Mouse (Mus musculus) bone marrow macrophage, adult 2 months (primary cell): ENCODE data around the gene Iqck. TPM values are rescaled to one million over a fixed set of nuclear protein-coding genes. Genes with fewer than 3 reads are reported as not detected.

Experiments
- H3K27ac ChIP-seq: 2 replicates; pipeline ENCODE4 v1.5.1; 2012; ENCODE audit warnings: low read depth, low read length; ENCODE audit not compliant: insufficient read depth
- H3K4me1 ChIP-seq: 2 replicates; pipeline ENCODE4 v1.6.1; 2012; ENCODE audit warnings: low read length; ENCODE audit not compliant: control insufficient read depth, insufficient read depth
- H3K4me3 ChIP-seq: 2 replicates; pipeline ENCODE4 v1.5.1; 2012; ENCODE audit warnings: mild to moderate bottlenecking, low read length, moderate library complexity; ENCODE audit not compliant: insufficient read depth
- CTCF ChIP-seq: IDR thresholded peaks from 2 replicates; pipeline ENCODE4 v1.5.1; 2012; ENCODE audit warnings: low read depth, mild to moderate bottlenecking, low read length, moderate library complexity
- POLR2A ChIP-seq: IDR thresholded peaks from 2 replicates; pipeline ENCODE4 v1.6.1; 2012; ENCODE audit warnings: mild to moderate bottlenecking, low read depth, low read length, borderline replicate concordance
- polyA plus RNA-seq: library from polyadenylated mRNA; stranded (reverse); fragments of >200 nt; gene quantifications from 2 replicates; pipeline ENCODE4 v1.2.4, GENCODE M21; 2012; ENCODE audit not compliant: missing spikeins, insufficient read depth, insufficient read length

Gene Iqck
- polyA plus RNA-seq, 1 experiment, result not detected

GRCm38 (mm10) chr7:118908961-118909515 is 53.5 kb downstream of the Iqck start:
- Histone ChIP-seq H3K4me1 (peaks cover 16% of the 10 kb centered on the region), H3K27ac (no peak overlapping the region), H3K4me3 (no peak overlapping the region)
- no peak for TF ChIP-seq CTCF
- TF ChIP-seq POLR2A, result no peak

DNA sequence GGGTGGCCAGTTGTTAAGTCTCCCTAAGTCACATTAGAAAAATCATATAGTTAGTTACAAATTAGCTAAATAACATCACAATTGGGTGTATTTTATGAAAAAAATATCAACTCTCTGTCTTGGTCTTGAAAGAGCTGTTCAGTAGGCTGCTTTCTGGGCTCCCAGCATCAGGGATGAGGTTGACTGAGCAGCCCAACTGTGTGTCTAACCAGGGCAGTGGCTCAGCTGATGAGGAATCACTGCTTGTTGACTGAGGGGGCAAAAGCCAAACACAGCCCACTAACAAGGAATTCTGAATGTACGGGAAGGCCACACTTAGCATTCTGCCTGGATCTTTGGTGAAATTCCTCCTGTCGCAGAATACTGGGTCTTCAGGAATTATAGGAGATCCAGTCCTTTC is 54.9 kb downstream of the Iqck start:
- Histone ChIP-seq H3K4me1 (peaks cover 10% of the 10 kb centered on the region), H3K4me3 (no peak overlapping the region), H3K27ac (no peak overlapping the region)
- no peak for TF ChIP-seq CTCF
- TF ChIP-seq POLR2A, result no peak

- H3K4me3 ChIP-seq, result no peak overlapping the region
- H3K27ac ChIP-seq, result no peak overlapping the region
- TF ChIP-seq CTCF (no peak), POLR2A (no peak)
- peaks cover 10% of the 10 kb centered on the region for H3K4me1 ChIP-seq
Measured at GRCm38 (mm10) chr7:118911170-118911569, 55.6 kb downstream of the Iqck start.

DNA sequence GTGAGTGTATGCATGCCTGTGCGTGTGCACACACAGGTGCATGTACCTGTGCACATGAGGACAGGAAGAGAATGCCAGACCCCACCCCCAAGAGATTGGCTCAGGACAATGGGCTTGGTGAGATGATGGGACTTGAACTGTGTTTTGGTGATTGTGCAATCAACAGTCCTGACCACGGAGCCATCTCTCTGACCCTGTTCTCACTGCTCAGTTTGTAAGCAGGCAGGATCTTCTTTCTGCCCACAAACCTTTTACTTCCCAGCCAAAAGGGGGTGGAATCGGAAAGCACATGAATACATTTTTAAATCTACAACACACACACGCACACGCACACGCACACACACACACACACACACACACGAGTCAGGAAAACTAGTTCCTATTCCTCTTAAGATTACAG is 56.0 kb downstream of the Iqck start:
- Histone ChIP-seq H3K4me3 (no peak overlapping the region), H3K4me1 (peaks cover 10% of the 10 kb centered on the region), H3K27ac (no peak overlapping the region)
- TF ChIP-seq CTCF (no peak), POLR2A (no peak)

DNA sequence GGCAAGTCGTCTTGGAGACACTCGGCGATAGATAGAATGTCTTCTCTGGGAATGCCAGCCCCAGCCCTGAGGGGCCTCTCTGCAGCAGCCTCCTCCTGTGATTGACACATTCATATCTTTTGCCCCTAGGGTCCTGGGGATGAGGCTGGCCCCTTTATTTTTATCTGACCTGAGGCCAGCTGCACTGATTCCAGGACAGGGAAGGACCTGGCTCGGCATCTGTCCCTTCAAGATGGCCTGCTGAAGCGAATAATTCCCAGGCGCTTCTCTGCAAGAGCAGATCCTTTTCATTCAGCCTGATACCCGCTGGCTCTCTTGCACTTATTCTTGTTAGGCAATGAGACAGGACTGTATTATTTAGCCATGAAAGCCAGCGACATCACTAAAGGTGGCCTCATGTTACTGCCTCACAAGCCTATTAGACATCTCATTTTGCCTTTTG is 56.5 kb downstream of the Iqck start:
- no peak overlapping the region for H3K4me3 ChIP-seq
- TF ChIP-seq POLR2A (no peak), CTCF (no peak)
- peaks cover 10% of the 10 kb centered on the region for H3K4me1 ChIP-seq
- H3K27ac ChIP-seq, result no peak overlapping the region

- TF ChIP-seq CTCF (no peak), POLR2A (no peak)
- no peak overlapping the region for H3K4me3 ChIP-seq
Measured at GRCm38 (mm10) chr7:118914561-118915165, 59.1 kb downstream of the Iqck start.

DNA sequence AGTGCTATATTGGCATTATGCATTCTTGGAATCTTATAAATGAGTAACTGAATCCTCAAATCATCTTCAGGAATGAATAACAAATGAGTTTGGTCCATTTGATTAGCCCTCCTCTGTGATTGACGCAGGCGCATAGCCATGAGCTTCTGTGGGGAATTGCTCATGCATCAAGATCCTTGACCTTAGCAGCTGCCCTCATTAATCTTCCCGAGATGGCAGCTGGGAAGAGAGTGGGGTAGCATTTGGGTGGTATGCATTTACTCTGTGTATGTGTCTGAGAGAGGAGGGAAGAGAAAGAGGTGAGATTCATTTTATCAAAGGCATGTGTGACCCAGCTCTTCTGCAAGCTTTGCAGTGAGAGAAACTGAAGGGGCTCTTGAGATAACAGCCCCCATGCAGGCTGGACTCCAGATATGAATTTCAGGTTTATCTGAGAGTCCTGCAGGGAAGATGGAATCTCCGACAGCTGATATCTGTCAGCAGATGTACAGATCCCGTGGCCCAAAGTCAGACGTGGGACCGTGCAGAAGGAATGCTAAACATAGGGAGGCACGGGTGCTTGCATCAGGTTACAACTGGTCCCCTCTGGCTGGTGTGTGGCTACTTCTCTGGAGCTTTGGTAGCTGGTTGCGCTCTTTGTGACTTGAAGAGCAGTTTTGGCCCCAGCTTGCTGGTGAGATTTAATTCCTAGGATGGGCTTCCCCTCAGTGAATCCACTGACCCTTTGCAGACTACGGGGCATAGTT is 63.9 kb downstream of the Iqck start:
- TF ChIP-seq POLR2A, result no peak
- no peak for TF ChIP-seq CTCF
- Histone ChIP-seq H3K27ac (no peak overlapping the region), H3K4me3 (no peak overlapping the region), H3K4me1 (peaks cover 5% of the 10 kb centered on the region)

More at GRCm38 (mm10) chr7:118914561-118915165, 59.1 kb downstream of the Iqck start:
- Histone ChIP-seq H3K27ac (no peak overlapping the region), H3K4me1 (peaks cover 10% of the 10 kb centered on the region)

GRCm38 (mm10) chr7:118922441-118923202 is 67.1 kb downstream of the Iqck start:
- no peak overlapping the region for H3K4me3 ChIP-seq
- no peak overlapping the region for H3K27ac ChIP-seq
- TF ChIP-seq POLR2A (no peak), CTCF (no peak)
- peaks cover 5% of the 10 kb centered on the region for H3K4me1 ChIP-seq

- Histone ChIP-seq H3K27ac (no peak overlapping the region), H3K4me1 (peaks cover 22% of the 10 kb centered on the region), H3K4me3 (no peak overlapping the region)
- TF ChIP-seq CTCF (no peak), POLR2A (no peak)
Measured at GRCm38 (mm10) chr7:118925547-118925946, 70.0 kb downstream of the Iqck start.
